Mouse (Mus musculus) adrenal gland, postnatal 14 days (tissue): ENCODE measurements around the gene Cenpk. TPM values are rescaled to one million over a fixed set of nuclear protein-coding genes. Genes with fewer than 3 reads are reported as not detected.
A peak's percentile ranks its signal among the peaks of the same experiment; 100 is the strongest.
"Not testable (repeated sequence)": the region's sequence is repeated elsewhere in the genome, so short reads cannot be mapped to it uniquely, and the experiment has no call there.

Experiments used
- DNase-seq: peaks from one replicate; pipeline ENCODE4 v3.0.0; 2021; ENCODE audit warnings: mixed read lengths
- long read RNA-seq, 2 experiments: library from polyadenylated mRNA; stranded (forward); transcript quantifications; one replicate each; pipeline ENCODE4 v2.0.0; 2021
- total RNA-seq: library from RNA; stranded (reverse); gene quantifications from 2 replicates; pipeline ENCODE4 v1.2.3, GENCODE M21; 2021

The Cenpk gene
- total RNA-seq, result 5.4 and 7.6 TPM in 2 replicates
- long read RNA-seq, experiment 1, partial matches to known transcripts, result 0 of 12 reads
- long read RNA-seq, experiment 1, other reads (novel, unspliced or antisense), result 12 of 12 reads
- long read RNA-seq, experiment 2, partial matches to known transcripts, result 2 of 8 reads
- long read RNA-seq, experiment 2, other reads (novel, unspliced or antisense), result 6 of 8 reads

GRCm38 (mm10) chr13:104228384-104229066, at the start of gene Cenpk, which contains the start of gene Ppwd1:
Gene Cenpk, plus strand, starts transcription at chr13:104228611.
Gene Ppwd1, minus strand, starts transcription at chr13:104228843.
- peak; percentile 97 for DNase-seq

GRCm38 (mm10) chr13:104178650-104179121, 49.7 kb upstream of the Cenpk start, which contains the start of gene Trim23:
Gene Trim23, plus strand, starts transcription at chr13:104178797.
- DNase-seq, result peak; percentile 98

GRCm38 (mm10) chr13:104179176-104179888, 49.1 kb upstream of the Cenpk start:
- no peak for DNase-seq

- no peak for DNase-seq
Measured at GRCm38 (mm10) chr13:104187357-104187756, 41.1 kb upstream of the Cenpk start.

- not testable (repeated sequence) for DNase-seq
Measured at GRCm38 (mm10) chr13:104195891-104196290, 32.5 kb upstream of the Cenpk start.

- DNase-seq, result no peak
Measured at GRCm38 (mm10) chr13:104204313-104204712, 24.1 kb upstream of the Cenpk start.

GRCm38 (mm10) chr13:104227478-104227877, 933 bp upstream of the Cenpk start:
- no peak for DNase-seq

- no peak for DNase-seq
Measured at GRCm38 (mm10) chr13:104229181-104229580, 770 bp downstream of the Cenpk start.

- DNase-seq, result no peak
Measured at GRCm38 (mm10) chr13:104258997-104259396, 30.6 kb downstream of the Cenpk start.

GRCm38 (mm10) chr13:104285031-104285431, 56.6 kb downstream of the Cenpk start:
- DNase-seq, result no peak

- peak; percentile 43 for DNase-seq
Measured at GRCm38 (mm10) chr13:104285737-104286311, 57.4 kb downstream of the Cenpk start.

- DNase-seq, result no peak
Measured at GRCm38 (mm10) chr13:104286336-104286735, 57.9 kb downstream of the Cenpk start.

- DNase-seq, result peak; percentile 95
Measured at GRCm38 (mm10) chr13:104286897-104287309, 58.5 kb downstream of the Cenpk start.

- peak; percentile 49 for DNase-seq
Measured at GRCm38 (mm10) chr13:104287366-104288225, 59.2 kb downstream of the Cenpk start, which contains the start of gene Adamts6. Gene Adamts6, plus strand, starts transcription at chr13:104287835.

- peak; percentile 79 for DNase-seq
Measured at GRCm38 (mm10) chr13:104288226-104288859, 59.9 kb downstream of the Cenpk start.

- DNase-seq, result no peak
Measured at GRCm38 (mm10) chr13:104289176-104289575, 60.8 kb downstream of the Cenpk start.

GRCm38 (mm10) chr13:104295472-104295871, 67.1 kb downstream of the Cenpk start:
- no peak for DNase-seq
